Mouse (Mus musculus): ENCODE data around the gene Ambra1.

Gene Ambra1

GRCm38 (mm10) chr2:91939303-91939935 lies 209.5 kb downstream of the Ambra1 start:
- no peak for DNase-seq

- DNase-seq, result peak in 1 of 2 experiments; percentile 50
These were observed 212.4 kb downstream of the Ambra1 start for GRCm38 (mm10) chr2:91942356-91942755.

GRCm38 (mm10) chr2:91944170-91944950 lies 214.4 kb downstream of the Ambra1 start:
- DNase-seq, result peak; percentile 88

GRCm38 (mm10) chr2:91945483-91945882 lies 215.5 kb downstream of the Ambra1 start, which contains the start of gene Gm9821:
Gene Gm9821, plus strand, starts transcription at chr2:91945703.
- DNase-seq, result peak in 1 of 2 experiments; percentile 43

GRCm38 (mm10) chr2:91946836-91947235 lies 216.9 kb downstream of the Ambra1 start:
- peak in 1 of 2 experiments; percentile 48 for DNase-seq

- peak in 1 of 2 experiments; percentile 46 for DNase-seq
These were observed 217.6 kb downstream of the Ambra1 start for GRCm38 (mm10) chr2:91947397-91948150.

- peak in 1 of 2 experiments; percentile 38 for DNase-seq
These were observed 218.2 kb downstream of the Ambra1 start for GRCm38 (mm10) chr2:91948151-91948509.

GRCm38 (mm10) chr2:91948792-91949241 lies 218.9 kb downstream of the Ambra1 start:
- DNase-seq, result peak in 1 of 2 experiments; percentile 48

GRCm38 (mm10) chr2:91949411-91950274 lies 219.7 kb downstream of the Ambra1 start:
- DNase-seq, result peak; percentile 64 to 79

GRCm38 (mm10) chr2:91950275-91951085 lies 220.5 kb downstream of the Ambra1 start:
- peak; percentile 65 to 79 for DNase-seq

- DNase-seq, result peak; percentile 70 to 82
These were observed 223.9 kb downstream of the Ambra1 start for GRCm38 (mm10) chr2:91953825-91954224.

- no peak for DNase-seq
These were observed 225.2 kb downstream of the Ambra1 start for GRCm38 (mm10) chr2:91955121-91955591.

GRCm38 (mm10) chr2:91955875-91956274 lies 225.9 kb downstream of the Ambra1 start:
- no peak for DNase-seq

GRCm38 (mm10) chr2:91957096-91957495 lies 227.2 kb downstream of the Ambra1 start:
- peak; percentile 56 to 59 for DNase-seq

GRCm38 (mm10) chr2:91958049-91958448 lies 228.1 kb downstream of the Ambra1 start:
- DNase-seq, result no peak

GRCm38 (mm10) chr2:91958701-91959457 lies 228.9 kb downstream of the Ambra1 start:
- peak; percentile 78 to 83 for DNase-seq

- DNase-seq, result no peak
These were observed 229.8 kb downstream of the Ambra1 start for GRCm38 (mm10) chr2:91959544-91960410.

GRCm38 (mm10) chr2:91960459-91960858 lies 230.5 kb downstream of the Ambra1 start:
- no peak for DNase-seq

Measured in kidney, postnatal 4 days (tissue).